Mouse (Mus musculus) retina, postnatal 7 days (tissue): Measurements from ENCODE around the gene Agr2.

Experiments
- DNase-seq: peaks from one replicate; pipeline ENCODE4 v3.0.0-alpha.2; 2012; ENCODE audit warnings: low read depth, low spot score

Agr2 gene

GRCm38 (mm10) chr12:36026126-36026525 is 33.4 kb downstream of the Agr2 start:
- DNase-seq: no peak

GRCm38 (mm10) chr12:36027171-36027570 is 34.5 kb downstream of the Agr2 start:
- no peak for DNase-seq

GRCm38 (mm10) chr12:36028968-36029645 is 36.4 kb downstream of the Agr2 start:
- no peak for DNase-seq

GRCm38 (mm10) chr12:36029687-36030086 is 37.0 kb downstream of the Agr2 start:
- no peak for DNase-seq

- no peak for DNase-seq
Observed at GRCm38 (mm10) chr12:36030660-36031363, 38.1 kb downstream of the Agr2 start.

GRCm38 (mm10) chr12:36032419-36032818 is 39.7 kb downstream of the Agr2 start:
- DNase-seq: no peak

- no peak for DNase-seq
Observed at GRCm38 (mm10) chr12:36035501-36035900, 42.8 kb downstream of the Agr2 start.

- no peak for DNase-seq
Observed at GRCm38 (mm10) chr12:36036121-36036520, 43.4 kb downstream of the Agr2 start.

GRCm38 (mm10) chr12:36036776-36037175 is 44.1 kb downstream of the Agr2 start:
- DNase-seq: no peak

- DNase-seq: no peak
Observed at GRCm38 (mm10) chr12:36039541-36040084, 46.9 kb downstream of the Agr2 start.

GRCm38 (mm10) chr12:36040571-36041280 is 48.0 kb downstream of the Agr2 start:
- DNase-seq: no peak

- DNase-seq: no peak
Observed at GRCm38 (mm10) chr12:36041281-36041589, 48.5 kb downstream of the Agr2 start.

- no peak for DNase-seq
Observed at GRCm38 (mm10) chr12:36041703-36042347, 49.1 kb downstream of the Agr2 start.

- peak; percentile 81 for DNase-seq
Observed at GRCm38 (mm10) chr12:36042348-36042778, 49.7 kb downstream of the Agr2 start, which contains the start of gene Tspan13. Gene Tspan13, minus strand, starts transcription at chr12:36042500.

GRCm38 (mm10) chr12:36044691-36045090 is 52.0 kb downstream of the Agr2 start:
- DNase-seq: no peak

- no peak for DNase-seq
Observed at GRCm38 (mm10) chr12:36046196-36046595, 53.5 kb downstream of the Agr2 start.

GRCm38 (mm10) chr12:36047593-36047992 is 54.9 kb downstream of the Agr2 start:
- DNase-seq: no peak

- DNase-seq: no peak
Observed at GRCm38 (mm10) chr12:36050276-36050675, 57.6 kb downstream of the Agr2 start.
